Mouse (Mus musculus) testis, adult 2 months (tissue): ENCODE data around the gene Cd40lg.

ENCODE experiments used
- CTCF ChIP-seq: fragments of 200-500 bp; IDR thresholded peaks from 2 replicates; pipeline ENCODE4 v1.5.1; 2012; ENCODE audit warnings: low read depth, mild to moderate bottlenecking, inconsistent platforms, low read length, moderate library complexity; ENCODE audit not compliant: control insufficient read depth, insufficient read depth, insufficient replicate concordance
- POLR2A ChIP-seq: fragments of 200-500 bp; IDR thresholded peaks from 2 replicates; pipeline ENCODE4 v1.6.1; 2012; ENCODE audit warnings: low read depth, mild to moderate bottlenecking, inconsistent platforms, low read length, moderate library complexity; ENCODE audit not compliant: control insufficient read depth

- TF ChIP-seq CTCF = no peak
- no peak for TF ChIP-seq POLR2A
Observed at GRCm38 (mm10) chrX:57200397-57200796, 11.5 kb upstream of the Cd40lg start.
